Mouse (Mus musculus): Measurements from ENCODE around the gene Ncs1.

GRCm38 (mm10) chr2:31267447-31267846, 21.8 kb downstream of the Ncs1 start:
- TF ChIP-seq CTCF (IDR thresholded peaks at IDR 0.05; ENCODE audit: low read depth, low read length) (no peak), POLR2A (IDR thresholded peaks at IDR 0.05; ENCODE audit: extremely low read depth, insufficient read depth, low read length) (no peak)

Data from liver, adult 2 months (tissue).